Mouse (Mus musculus) ES-Bruce4 (cell line): ENCODE measurements around the gene Samd14.

ENCODE experiments used
- CTCF ChIP-seq: IDR thresholded peaks from one replicate; pipeline ENCODE4 v1.8.1; 2011; ENCODE audit warnings: low read depth, low read length
- EP300 ChIP-seq: IDR thresholded peaks from 2 replicates; pipeline ENCODE4 v1.6.1; 2011; ENCODE audit warnings: low read depth, low read length; ENCODE audit not compliant: insufficient read depth
- POLR2A ChIP-seq: IDR thresholded peaks from one replicate; pipeline ENCODE4 v1.8.1; 2011; ENCODE audit warnings: low read length; ENCODE audit not compliant: insufficient read depth

- TF ChIP-seq CTCF (no peak), POLR2A (no peak), EP300 (no peak)
These were observed 7.0 kb upstream of the Samd14 start for GRCm38 (mm10) chr11:95002705-95003104.
